Mouse (Mus musculus) lung, adult 2 months (tissue): Measurements from ENCODE around the gene Isl1. TPM values are rescaled to one million over a fixed set of nuclear protein-coding genes. Genes with fewer than 3 reads are reported as not detected.

Experiments
- DNase-seq: peaks from one replicate; pipeline ENCODE4 v3.0.0; 2022
- H3K4me1 ChIP-seq: fragments of 200-500 bp; 2 replicates; pipeline ENCODE4 v1.6.1; 2011; ENCODE audit warnings: low read length; ENCODE audit not compliant: control insufficient read depth, insufficient read depth
- H3K4me3 ChIP-seq: fragments of 200-500 bp; replicated peaks from 2 replicates; pipeline ENCODE3; 2011; ENCODE audit warnings: low read depth, mild to moderate bottlenecking, control low read depth, low read length; ENCODE audit errors: extremely low read depth
- CTCF ChIP-seq: fragments of 200-500 bp; IDR thresholded peaks from 2 replicates; pipeline ENCODE4 v1.5.1; 2011; ENCODE audit warnings: mild to moderate bottlenecking, low read length, control low read depth; ENCODE audit not compliant: insufficient read depth
- POLR2A ChIP-seq: fragments of 200-500 bp; IDR thresholded peaks from 2 replicates; pipeline ENCODE4 v1.6.1; 2011; ENCODE audit warnings: low read depth, mild to moderate bottlenecking, control low read depth, low read length, borderline replicate concordance; ENCODE audit errors: extremely low read depth
- WGBS: fragments of 180-500 bp; shearing (Covaris S2); methylation state at CpG from one replicate; pipeline ENCODE4 v1.1.7; 2018; 5-methylcytosine and 5-hydroxymethylcytosine counted together
- polyA plus RNA-seq: library from polyadenylated mRNA; depleted of rRNA; stranded (reverse); fragments of >200 nt; gene quantifications from 2 replicates; pipeline ENCODE4 v1.2.3, GENCODE M21; 2012; rRNA removed

Gene Isl1
- polyA plus RNA-seq, result 0.31 and 1.2 TPM in 2 replicates

- DNase-seq, result no peak
- no peak for TF ChIP-seq POLR2A
- no peak for TF ChIP-seq CTCF
- Histone ChIP-seq H3K4me1 (no peaks in the 10 kb centered on the region), H3K4me3 (peak within 1 kb of the TSS; percentile 5)
- WGBS, result under 1% methylated on average over 82 of the region's 82 CpGs
Observed at GRCm38 (mm10) chr13:116309584-116310462, at the start of gene Isl1. TSS of gene Isl1 (minus strand) at chr13:116309689.

DNA sequence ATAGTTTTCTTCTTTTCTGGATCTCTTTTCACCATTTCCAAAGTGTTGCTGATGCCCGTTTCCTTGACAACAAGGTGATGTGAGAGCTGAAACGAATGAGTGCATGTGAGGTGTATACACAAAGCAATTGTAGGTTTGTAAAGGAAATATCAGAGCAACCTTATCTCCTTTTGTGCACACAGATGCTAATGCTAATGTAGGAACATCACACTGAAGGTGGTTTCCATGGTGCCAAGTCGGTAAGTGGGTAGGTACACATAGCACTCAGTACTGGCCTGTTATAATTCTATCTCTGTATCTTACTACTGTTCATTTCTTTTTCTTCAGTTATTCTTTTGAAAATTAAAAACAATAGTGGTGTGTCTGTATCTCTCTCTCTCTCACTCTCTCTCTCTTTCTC is 26.3 kb upstream of the Isl1 start:
- 57% methylated on average over 3 of the region's 3 CpGs for WGBS
- TF ChIP-seq POLR2A (no peak), CTCF (no peak)
- no peak for DNase-seq
- H3K4me1 ChIP-seq, result no peaks in the 10 kb centered on the region
- H3K4me3 ChIP-seq, result no peak overlapping the region

- no peak for TF ChIP-seq CTCF
- TF ChIP-seq POLR2A, result no peak
- H3K4me1 ChIP-seq, result no peaks in the 10 kb centered on the region
- no peak for DNase-seq
- 14% methylated on average over 28 of the region's 28 CpGs for WGBS
- H3K4me3 ChIP-seq, result no peak overlapping the region
Observed at GRCm38 (mm10) chr13:116313636-116314530, 4.4 kb upstream of the Isl1 start.

DNA sequence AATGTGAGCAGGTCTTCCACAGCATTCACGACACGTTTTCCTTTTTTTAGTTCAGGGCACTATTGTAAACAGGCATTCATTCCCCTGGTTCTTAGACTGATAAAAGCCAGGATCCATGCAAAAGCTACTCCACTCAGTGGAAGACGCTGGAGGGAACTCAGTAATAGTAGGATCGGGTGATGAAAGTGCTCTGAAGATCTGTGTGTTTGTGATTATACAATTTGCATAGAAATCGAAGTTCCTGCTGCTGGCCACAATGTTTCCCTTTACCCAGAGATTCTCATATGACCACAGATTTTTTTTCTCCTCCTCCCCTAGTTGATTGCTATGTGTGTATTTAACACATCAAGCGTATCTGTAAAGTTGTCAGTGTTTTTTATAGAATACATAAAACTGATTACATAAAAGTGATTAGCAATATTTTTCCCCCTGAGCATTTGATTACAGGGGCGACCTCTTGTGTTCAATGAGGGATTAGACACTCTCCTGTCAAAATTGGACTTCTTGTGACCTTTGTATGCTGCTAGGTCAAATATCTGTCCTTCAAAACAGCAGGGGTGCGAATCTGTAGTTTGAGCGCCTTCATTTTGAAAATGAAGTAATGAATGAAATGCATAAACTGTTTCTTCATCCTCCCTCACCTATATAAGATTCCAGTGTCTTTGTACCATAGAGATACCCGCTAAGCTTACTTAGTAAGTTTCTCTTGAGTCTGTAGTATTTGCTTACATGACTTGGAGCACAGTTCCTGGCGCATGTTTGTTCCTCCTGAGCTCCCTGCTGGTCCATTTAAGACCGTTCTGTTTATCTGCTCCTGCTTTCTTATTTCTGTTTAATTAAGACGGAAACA is 2.6 kb upstream of the Isl1 start:
- H3K4me3 ChIP-seq, result no peak overlapping the region
- WGBS, result 22% methylated on average over 13 of the region's 13 CpGs
- no peak for TF ChIP-seq CTCF
- no peak for TF ChIP-seq POLR2A
- no peak for DNase-seq
- no peaks in the 10 kb centered on the region for H3K4me1 ChIP-seq

DNA sequence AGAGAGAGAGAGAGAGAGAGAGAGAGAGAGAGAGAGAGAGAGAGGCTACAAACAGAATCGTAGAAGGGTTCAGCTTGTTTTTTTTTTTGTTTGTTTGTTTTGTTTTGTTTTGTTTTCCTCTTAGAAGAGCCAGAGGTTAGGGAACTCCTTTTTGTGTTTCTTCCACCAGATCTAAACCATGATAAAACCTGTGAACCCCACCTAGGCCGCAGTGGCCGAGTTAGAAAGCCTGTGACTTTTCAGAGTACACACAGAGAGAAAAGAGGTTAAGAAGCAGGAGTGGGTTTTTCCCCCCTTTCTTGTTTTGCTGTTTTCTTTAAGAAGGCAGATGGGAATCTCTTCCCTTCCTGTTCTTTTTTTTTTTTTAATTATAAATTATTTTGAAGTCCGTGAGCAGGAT is 1.5 kb upstream of the Isl1 start:
- 50% methylated on average over 4 of the region's 4 CpGs for WGBS

GRCm38 (mm10) chr13:116310463-116310765 is 925 bp upstream of the Isl1 start:
- no peak overlapping the region for H3K4me3 ChIP-seq
- 7% methylated on average over 9 of the region's 9 CpGs for WGBS

More for the DNA sequence above, 1.5 kb upstream of the Isl1 start:
- no peak overlapping the region for H3K4me3 ChIP-seq
- H3K4me1 ChIP-seq, result no peaks in the 10 kb centered on the region
- no peak for TF ChIP-seq CTCF
- no peak for TF ChIP-seq POLR2A
- DNase-seq, result no peak

DNA sequence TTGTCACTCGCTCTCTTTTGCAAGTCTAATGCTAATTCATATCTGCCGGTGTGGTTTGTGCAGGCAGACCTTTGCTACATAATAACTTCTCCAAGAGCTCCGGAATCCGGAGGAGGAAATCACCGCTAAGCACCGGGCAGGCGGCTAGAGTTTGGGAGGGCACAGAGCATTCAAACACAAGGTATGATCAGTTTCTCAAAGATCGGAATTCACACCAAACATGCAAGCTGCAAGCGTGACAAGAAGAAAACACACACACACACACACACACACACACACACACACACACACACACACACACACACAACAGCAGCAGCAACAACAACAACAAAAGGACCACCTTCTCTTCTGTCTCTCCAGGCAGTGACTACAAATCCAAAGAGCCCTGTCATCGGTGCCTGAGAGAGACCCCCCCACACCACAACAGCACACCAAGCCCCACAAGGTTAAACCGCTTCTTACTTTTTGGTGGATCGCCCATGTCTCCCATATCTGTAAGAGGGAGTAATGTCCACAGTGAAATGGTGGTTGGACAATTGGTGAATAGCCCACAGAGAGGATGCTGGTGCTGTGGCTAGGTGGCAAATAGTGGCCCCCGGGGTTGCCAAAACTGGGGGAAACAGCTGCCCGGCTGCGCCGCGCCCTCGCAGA is 431 bp downstream of the Isl1 start:
- Histone ChIP-seq H3K4me3 (no peak overlapping the region), H3K4me1 (no peaks in the 10 kb centered on the region)
- 2% methylated on average over 18 of the region's 18 CpGs for WGBS
- DNase-seq, result no peak
- TF ChIP-seq CTCF (no peak), POLR2A (no peak)

More at GRCm38 (mm10) chr13:116310463-116310765, 925 bp upstream of the Isl1 start:
- TF ChIP-seq POLR2A (no peak), CTCF (no peak)
- no peaks in the 10 kb centered on the region for H3K4me1 ChIP-seq
- DNase-seq, result no peak

GRCm38 (mm10) chr13:116308121-116308932 is 1.2 kb downstream of the Isl1 start:
- TF ChIP-seq CTCF (no peak), POLR2A (no peak)
- no peaks in the 10 kb centered on the region for H3K4me1 ChIP-seq
- no peak overlapping the region for H3K4me3 ChIP-seq
- WGBS, result 5% methylated on average over 20 of the region's 20 CpGs
- no peak for DNase-seq
